Mouse (Mus musculus) right cerebral cortex, postnatal 25 days (tissue): ENCODE results near the gene Erp29.
"Not testable (repeated sequence)": the region's sequence is repeated elsewhere in the genome, so short reads cannot be mapped to it uniquely, and the experiment has no call there.

Source experiments
- DNase-seq: peaks from one replicate; pipeline ENCODE4 v3.0.0; 2022

Erp29 gene

GRCm38 (mm10) chr5:121452026-121452869, at the start of gene Erp29:
Gene Erp29, minus strand, starts transcription at chr5:121452506.
- DNase-seq, result peak; percentile 100

GRCm38 (mm10) chr5:121501424-121501996, 49.2 kb upstream of the Erp29 start:
- DNase-seq, result not testable (repeated sequence)

DNA sequence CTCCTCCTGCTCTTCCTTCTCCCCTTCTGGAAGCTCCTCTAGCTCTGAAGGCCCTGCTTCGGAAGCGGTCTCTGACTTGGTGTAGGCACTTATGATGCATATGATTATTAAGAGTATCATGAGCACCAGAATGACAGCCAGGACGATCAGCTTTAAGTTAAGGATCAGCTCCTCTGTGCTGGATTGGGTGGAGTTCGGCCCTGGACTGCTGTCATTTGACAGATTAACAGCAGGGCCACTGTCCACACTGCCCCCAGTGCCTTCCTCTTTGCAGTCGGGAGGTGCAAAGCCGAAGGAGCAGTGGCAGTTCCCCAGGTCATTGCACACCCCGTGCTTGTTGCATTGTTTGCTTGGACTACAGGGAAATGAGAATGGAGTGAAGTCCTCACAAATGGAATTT, 48.4 kb upstream of the Erp29 start:
- DNase-seq, result no peak

DNA sequence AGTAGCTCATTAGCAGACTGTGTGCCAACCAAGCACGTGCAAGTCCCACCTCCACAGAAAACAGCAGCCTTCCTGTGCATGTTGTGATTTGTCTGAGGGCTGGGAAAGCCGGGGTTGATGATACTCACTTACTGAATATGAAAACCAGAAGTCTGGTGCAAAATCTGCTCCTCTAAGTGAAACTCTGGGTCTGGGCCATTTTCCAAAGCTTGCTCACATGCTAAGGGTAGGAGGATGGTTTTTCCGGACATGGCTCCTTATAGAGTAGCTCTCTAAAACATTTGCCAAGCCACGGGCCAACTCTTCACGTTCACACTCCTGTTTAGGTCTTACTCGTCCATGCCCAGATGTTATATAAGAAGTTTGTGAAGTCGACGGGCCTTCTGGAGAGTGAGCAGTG, 41.0 kb upstream of the Erp29 start:
- peak; percentile 74 for DNase-seq

GRCm38 (mm10) chr5:121484801-121485200, 32.5 kb upstream of the Erp29 start:
- DNase-seq, result no peak

- DNase-seq, result no peak
These were observed 25.4 kb upstream of the Erp29 start for GRCm38 (mm10) chr5:121477680-121478079.

GRCm38 (mm10) chr5:121476040-121476439, 23.7 kb upstream of the Erp29 start:
- no peak for DNase-seq

DNA sequence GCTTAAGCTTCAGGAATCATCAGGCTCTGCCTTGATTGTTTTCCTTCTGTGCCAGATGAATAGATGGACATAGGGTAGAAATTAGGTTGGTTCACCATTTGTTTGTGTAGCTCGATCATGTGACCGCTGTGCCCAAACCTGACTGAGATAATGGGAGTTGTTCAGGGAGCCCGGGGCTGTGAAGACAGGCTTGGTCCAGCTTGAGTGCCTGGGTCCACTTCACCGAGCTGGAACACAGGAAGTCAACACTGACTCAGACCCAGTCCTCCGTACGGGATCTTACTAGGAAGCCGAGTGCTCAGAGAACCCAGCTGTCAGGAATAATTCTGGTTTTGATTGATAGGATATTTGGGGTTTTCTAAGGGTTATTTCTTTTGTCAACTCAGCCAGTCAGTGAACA, 22.3 kb upstream of the Erp29 start:
- no peak for DNase-seq

GRCm38 (mm10) chr5:121472411-121472810, 20.1 kb upstream of the Erp29 start:
- DNase-seq, result no peak

DNA sequence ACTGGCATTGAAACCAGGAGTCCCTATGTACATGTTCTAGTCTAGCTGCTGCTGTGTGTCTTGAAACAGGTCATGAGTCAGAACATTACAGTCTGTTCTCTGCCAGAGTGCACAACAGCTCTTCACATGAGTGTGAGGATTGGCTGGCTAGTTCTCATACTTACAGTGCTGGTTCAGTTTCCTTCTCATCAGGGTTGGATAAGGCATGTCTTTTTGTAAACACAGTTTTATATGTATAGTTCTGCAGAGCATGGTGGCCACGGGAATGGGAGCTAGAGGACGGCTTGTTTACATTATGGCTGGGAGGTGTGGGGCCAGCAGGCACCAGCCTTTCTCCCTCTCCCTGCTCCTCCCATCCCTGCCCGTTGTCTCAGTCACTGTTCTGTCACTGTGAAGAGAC, 17.3 kb upstream of the Erp29 start:
- no peak for DNase-seq

DNA sequence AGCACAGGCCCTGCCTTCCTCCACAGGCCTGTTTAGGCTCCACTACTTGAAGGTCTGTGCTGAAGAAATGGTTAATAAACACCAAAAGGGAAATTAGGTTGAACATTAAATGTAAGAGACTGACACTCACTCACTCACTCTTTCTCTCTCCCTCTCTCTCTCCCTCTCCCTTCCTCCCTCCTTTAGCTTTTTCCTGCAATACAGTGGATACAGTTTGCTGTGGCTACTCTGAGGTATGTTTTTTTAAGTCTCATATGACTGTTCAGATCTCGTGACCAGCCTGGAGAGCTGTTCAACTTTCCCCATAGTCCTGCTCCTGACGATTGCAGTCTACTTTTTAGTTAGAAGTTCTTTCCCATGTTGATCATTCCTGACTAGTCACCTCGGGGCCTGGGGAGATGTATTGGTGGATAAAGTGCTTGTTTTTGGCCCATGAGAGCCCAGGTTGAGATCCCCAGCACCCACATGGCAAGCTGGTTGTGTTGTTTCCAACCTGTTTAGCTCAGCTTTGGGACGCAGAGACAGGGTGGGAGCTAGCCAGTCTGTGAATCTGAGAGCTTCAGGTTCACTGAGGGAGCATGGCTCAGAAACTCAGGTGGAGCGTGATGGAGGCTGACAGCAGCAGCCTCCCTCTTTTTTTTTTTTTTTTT, 11.4 kb upstream of the Erp29 start:
- DNase-seq, result no peak

- DNase-seq, result no peak
These were observed 10.7 kb upstream of the Erp29 start for GRCm38 (mm10) chr5:121462967-121463366.

GRCm38 (mm10) chr5:121462171-121462502, 9.8 kb upstream of the Erp29 start:
- no peak for DNase-seq

GRCm38 (mm10) chr5:121461339-121462170, 9.2 kb upstream of the Erp29 start:
- no peak for DNase-seq

GRCm38 (mm10) chr5:121455510-121456265, 3.4 kb upstream of the Erp29 start:
- DNase-seq, result no peak

DNA sequence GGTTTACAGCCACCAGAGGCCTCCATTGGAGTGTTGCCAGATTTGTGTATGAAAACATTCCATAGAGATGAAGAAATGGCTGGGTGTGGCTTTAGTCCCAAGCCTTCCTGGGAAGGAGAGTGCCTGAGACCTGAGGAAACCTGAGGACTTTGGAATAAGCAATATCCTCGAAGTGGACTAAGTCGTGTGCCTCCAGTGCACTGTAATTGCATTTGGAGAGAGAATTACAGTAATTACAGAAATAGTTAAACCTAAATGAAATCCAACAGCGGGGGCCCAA, 2.1 kb upstream of the Erp29 start:
- no peak for DNase-seq

DNA sequence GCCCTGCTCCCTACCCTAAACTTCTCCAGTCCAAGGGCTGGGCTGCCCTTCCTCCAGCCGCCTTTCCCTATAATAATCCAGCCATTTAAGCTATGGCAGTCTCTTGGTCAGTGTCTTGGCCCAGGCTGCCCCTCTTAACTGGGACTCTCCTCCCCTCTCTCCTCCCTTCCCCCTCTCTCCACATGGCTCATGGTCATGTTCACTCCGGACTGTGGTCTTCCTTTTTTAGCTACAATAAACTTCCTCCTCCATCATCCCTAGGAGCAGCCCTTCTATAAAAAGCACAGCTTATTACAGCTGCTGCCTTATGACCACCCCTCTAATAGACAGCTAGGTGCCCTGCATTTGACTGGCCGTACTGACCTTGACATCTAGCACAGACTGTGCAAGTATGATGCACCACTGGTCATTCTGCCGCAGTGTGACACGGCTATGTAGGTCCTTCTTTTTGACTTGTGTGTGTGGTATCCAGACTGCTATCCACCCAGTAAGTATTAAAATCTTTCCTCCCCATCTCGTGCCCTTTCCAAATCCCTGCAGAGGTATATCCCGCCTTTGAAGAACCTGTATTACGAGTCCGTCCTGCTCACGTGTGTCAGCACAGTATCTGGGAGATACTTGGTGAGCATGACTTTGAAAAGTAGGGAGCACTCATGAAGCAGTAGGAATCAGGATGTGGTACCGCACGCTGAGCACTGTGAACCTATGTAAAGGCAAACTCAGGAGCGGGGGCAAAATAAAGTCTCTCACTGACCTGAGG, 1.6 kb upstream of the Erp29 start:
- no peak for DNase-seq

GRCm38 (mm10) chr5:121452906-121453305, 600 bp upstream of the Erp29 start:
- DNase-seq, result no peak

- DNase-seq, result no peak
These were observed 671 bp downstream of the Erp29 start, which contains the start of gene Tmem116 for GRCm38 (mm10) chr5:121451644-121452025. Gene Tmem116, plus strand, starts transcription at chr5:121451893.

- DNase-seq, result no peak
These were observed 1.1 kb downstream of the Erp29 start for GRCm38 (mm10) chr5:121451203-121451602.

DNA sequence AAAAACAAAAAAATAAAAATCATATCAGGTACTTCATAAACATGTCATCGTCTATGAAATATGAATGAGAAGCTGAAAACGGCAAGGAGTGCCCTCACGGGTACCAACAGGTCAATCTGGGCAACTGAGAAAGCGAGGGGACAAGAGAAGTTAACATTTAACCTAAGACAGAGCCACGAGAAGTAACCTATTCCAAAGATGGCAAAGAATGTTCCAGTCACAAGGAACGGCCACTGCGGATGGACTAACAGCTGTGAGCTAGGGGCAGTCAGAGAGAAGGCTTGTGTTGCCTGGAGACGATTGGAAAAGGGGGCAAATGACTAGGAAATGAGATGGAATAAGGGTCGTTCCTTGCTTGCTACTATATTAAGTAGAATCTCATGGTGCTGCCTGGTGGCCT, 1.8 kb downstream of the Erp29 start:
- DNase-seq, result no peak

- DNase-seq, result no peak
These were observed 2.3 kb downstream of the Erp29 start for GRCm38 (mm10) chr5:121449976-121450375.
